Mouse (Mus musculus): ENCODE results near the gene Adat1. TPM values are rescaled to one million over a fixed set of nuclear protein-coding genes. Genes with fewer than 3 reads are reported as not detected.

Gene Adat1
- total and polyA plus RNA-seq, 2 experiments = 2.7 to 2.8 TPM

DNA sequence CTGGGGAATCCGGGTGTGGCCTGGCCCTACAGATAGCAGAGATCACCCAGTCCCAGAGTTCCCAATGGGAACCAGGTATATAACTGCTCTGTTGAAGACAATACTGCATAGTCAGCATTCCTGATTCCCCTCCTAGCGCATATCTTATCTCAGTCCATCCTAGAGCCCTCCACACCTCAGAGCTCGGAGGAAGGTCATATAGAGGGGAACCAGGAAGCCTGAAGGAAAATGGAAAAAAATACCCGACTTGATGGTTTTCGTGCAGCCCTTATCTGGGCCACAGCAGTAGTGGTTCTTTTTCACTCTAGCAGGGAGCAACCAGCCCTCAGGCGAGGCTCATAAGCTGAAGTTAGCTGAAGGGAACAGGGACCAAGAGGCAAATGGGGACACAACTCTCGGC, 67.1 kb downstream of the Adat1 start:
- Histone ChIP-seq H3K9ac (ENCODE audit: low read depth, low read length) (no peak overlapping the region), H3K79me2 (ENCODE audit: control insufficient read depth, insufficient read depth, low read length) (no peaks in the 10 kb centered on the region), H3K27ac (replicated peaks; ENCODE audit: insufficient read depth, low read depth, low read length) (no peak overlapping the region), H3K27me3 (ENCODE audit: control insufficient read depth, insufficient read depth, low read length) (no peaks in the 10 kb centered on the region), H3K4me1 (ENCODE audit: control insufficient read depth, insufficient read depth, low read length) (no peaks in the 10 kb centered on the region), H3K4me3 (ENCODE audit: insufficient read depth, low read depth, low read length) (no peak overlapping the region), H3K36me3 (ENCODE audit: control insufficient read depth, insufficient read depth, low read length) (no peaks in the 10 kb centered on the region)
- TF ChIP-seq CTCF (IDR thresholded peaks at IDR 0.05; ENCODE audit: low read depth, low read length) (no peak), POLR2A (IDR thresholded peaks at IDR 0.05; ENCODE audit: extremely low read depth, insufficient read depth, low read length) (no peak)
- DNase-seq (ENCODE audit: extremely low read depth, low read depth, low spot score) = no peak
- 73% methylated on average over 7 of the region's 7 CpGs for WGBS

DNA sequence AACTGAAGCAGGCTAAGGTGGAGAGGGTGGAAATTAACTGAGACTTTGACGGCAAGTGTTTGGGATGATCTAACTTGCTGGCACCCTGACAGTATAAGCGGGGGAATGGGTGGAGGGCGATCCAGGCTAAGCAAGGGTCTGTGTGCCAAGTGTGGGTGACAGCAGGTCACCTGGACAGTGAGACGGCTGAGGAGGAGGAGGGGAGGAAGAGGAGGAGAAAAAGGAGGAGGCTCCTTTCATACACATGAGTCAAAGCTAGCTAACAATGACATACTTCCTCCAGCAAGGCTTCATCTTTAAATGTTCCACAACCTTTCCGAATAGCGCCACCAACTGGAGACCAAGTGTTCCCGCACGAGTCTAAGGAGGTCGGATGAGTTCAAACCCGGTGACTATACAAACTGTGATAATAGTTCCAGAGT, 68.7 kb downstream of the Adat1 start:
- Histone ChIP-seq H3K4me1 (ENCODE audit: control insufficient read depth, insufficient read depth, low read length) (no peaks in the 10 kb centered on the region), H3K27me3 (ENCODE audit: control insufficient read depth, insufficient read depth, low read length) (no peaks in the 10 kb centered on the region), H3K4me3 (ENCODE audit: insufficient read depth, low read depth, low read length) (no peak overlapping the region; the same call in 1 of the 2 replicates), H3K79me2 (ENCODE audit: control insufficient read depth, insufficient read depth, low read length) (no peaks in the 10 kb centered on the region), H3K36me3 (ENCODE audit: control insufficient read depth, insufficient read depth, low read length) (no peaks in the 10 kb centered on the region), H3K27ac (replicated peaks; ENCODE audit: insufficient read depth, low read depth, low read length) (no peak overlapping the region), H3K9ac (ENCODE audit: low read depth, low read length) (no peak overlapping the region)
- DNase-seq (ENCODE audit: extremely low read depth, low read depth, low spot score) = peak; percentile 69
- TF ChIP-seq CTCF (IDR thresholded peaks at IDR 0.05; ENCODE audit: low read depth, low read length) (peak; percentile 56), POLR2A (IDR thresholded peaks at IDR 0.05; ENCODE audit: extremely low read depth, insufficient read depth, low read length) (no peak)
- whole genome bisulfite sequencing = 15% methylated on average over 10 of the region's 10 CpGs

DNA sequence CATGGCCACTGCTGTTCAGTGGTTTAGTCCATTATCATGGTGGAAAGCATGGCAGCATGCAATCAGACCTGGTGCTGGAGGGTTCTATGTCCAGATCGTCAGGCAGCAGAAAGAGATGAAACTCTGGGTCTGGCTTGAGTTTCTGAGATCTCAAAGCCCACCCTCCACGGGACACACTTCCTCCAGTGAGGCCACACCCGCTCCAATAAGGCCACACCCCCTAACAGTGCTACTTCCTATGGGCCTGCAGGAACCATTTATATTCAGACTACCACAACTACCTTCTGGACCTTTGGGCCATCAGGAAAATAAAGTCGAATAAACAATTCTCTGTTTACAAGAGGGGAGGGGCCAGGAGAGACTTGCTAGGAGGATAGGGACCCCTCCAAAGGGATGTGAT, 71.1 kb downstream of the Adat1 start:
- H3K4me3 ChIP-seq (ENCODE audit: insufficient read depth, low read depth, low read length) = no peak overlapping the region
- H3K36me3 ChIP-seq (ENCODE audit: control insufficient read depth, insufficient read depth, low read length) = no peaks in the 10 kb centered on the region

DNA sequence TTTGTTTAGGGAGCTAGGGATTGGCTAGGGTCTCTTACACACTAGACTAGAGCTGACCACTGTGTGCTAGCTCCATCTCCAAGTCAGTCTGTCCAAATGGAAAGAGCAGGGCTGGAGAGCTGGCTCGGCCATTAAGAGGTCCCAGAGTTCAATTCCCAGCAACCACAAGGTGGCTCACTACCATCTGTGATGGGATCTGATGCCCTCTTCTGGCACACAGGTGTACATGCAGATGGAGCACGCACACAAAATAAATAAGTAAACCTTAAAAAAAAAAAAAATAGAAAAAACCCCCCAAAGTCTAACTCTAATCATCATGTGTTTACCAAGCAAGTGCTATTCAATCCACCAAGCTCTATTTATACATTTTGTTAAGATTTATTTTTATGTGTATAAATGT, 72.4 kb downstream of the Adat1 start:
- Histone ChIP-seq H3K79me2 (ENCODE audit: control insufficient read depth, insufficient read depth, low read length) (no peaks in the 10 kb centered on the region), H3K4me1 (ENCODE audit: control insufficient read depth, insufficient read depth, low read length) (no peaks in the 10 kb centered on the region), H3K27ac (replicated peaks; ENCODE audit: insufficient read depth, low read depth, low read length) (no peak overlapping the region), H3K36me3 (ENCODE audit: control insufficient read depth, insufficient read depth, low read length) (no peaks in the 10 kb centered on the region), H3K27me3 (ENCODE audit: control insufficient read depth, insufficient read depth, low read length) (no peaks in the 10 kb centered on the region), H3K9ac (ENCODE audit: low read depth, low read length) (no peak overlapping the region), H3K4me3 (ENCODE audit: insufficient read depth, low read depth, low read length) (no peak overlapping the region)
- TF ChIP-seq CTCF (IDR thresholded peaks at IDR 0.05; ENCODE audit: low read depth, low read length) (peak; percentile 41), POLR2A (IDR thresholded peaks at IDR 0.05; ENCODE audit: extremely low read depth, insufficient read depth, low read length) (no peak)
- no peak for DNase-seq (ENCODE audit: extremely low read depth, low read depth, low spot score)
- 81% methylated on average over 2 of the region's 2 CpGs for WGBS

More for the DNA sequence above, 71.1 kb downstream of the Adat1 start:
- Histone ChIP-seq H3K4me1 (ENCODE audit: control insufficient read depth, insufficient read depth, low read length) (no peaks in the 10 kb centered on the region), H3K79me2 (ENCODE audit: control insufficient read depth, insufficient read depth, low read length) (no peaks in the 10 kb centered on the region), H3K9ac (ENCODE audit: low read depth, low read length) (no peak overlapping the region), H3K27me3 (ENCODE audit: control insufficient read depth, insufficient read depth, low read length) (no peaks in the 10 kb centered on the region), H3K27ac (replicated peaks; ENCODE audit: insufficient read depth, low read depth, low read length) (no peak overlapping the region)
- DNase-seq (ENCODE audit: extremely low read depth, low read depth, low spot score) = no peak
- 79% methylated on average over 4 of the region's 4 CpGs for WGBS
- no peak for TF ChIP-seq CTCF (IDR thresholded peaks at IDR 0.05; ENCODE audit: low read depth, low read length)
- TF ChIP-seq POLR2A (IDR thresholded peaks at IDR 0.05; ENCODE audit: extremely low read depth, insufficient read depth, low read length) = no peak

Other genes with a start within 250 kb of the Adat1 start
- 11.3 and 18.0 TPM in 2 replicates for gene Bcar1, start 248.5 kb downstream of the Adat1 start, total RNA-seq (2014; rRNA removed)
- 41.2 and 53.2 TPM in 2 replicates for gene Bcar1, start 248.5 kb downstream of the Adat1 start, polyA plus RNA-seq (2012; rRNA removed)
- gene Cfdp1, start 138.0 kb downstream of the Adat1 start, total RNA-seq (2014; rRNA removed) = 27.6 and 40.7 TPM in 2 replicates
- 3.8 and 4.6 TPM in 2 replicates for gene Cfdp1, start 138.0 kb downstream of the Adat1 start, polyA plus RNA-seq (2012; rRNA removed)
- gene Tmem170, start 115.6 kb downstream of the Adat1 start, total RNA-seq (2014; rRNA removed) = 5.0 and 7.9 TPM in 2 replicates
- gene Tmem170, start 115.6 kb downstream of the Adat1 start, polyA plus RNA-seq (2012; rRNA removed) = 3.3 and 3.8 TPM in 2 replicates
- gene Chst5, start 81.9 kb downstream of the Adat1 start, total RNA-seq (2014; rRNA removed) = not detected in 2 replicates
- gene Chst5, start 81.9 kb downstream of the Adat1 start, polyA plus RNA-seq (2012; rRNA removed) = not detected in 2 replicates
- gene Tmem231, start 58.4 kb downstream of the Adat1 start, total RNA-seq (2014; rRNA removed) = 0.09 and 0.20 TPM in 2 replicates
- 0.17 and 0.24 TPM in 2 replicates for gene Tmem231, start 58.4 kb downstream of the Adat1 start, polyA plus RNA-seq (2012; rRNA removed)
- 39.5 and 42.6 TPM in 2 replicates for gene Gabarapl2, start 51.6 kb downstream of the Adat1 start, total RNA-seq (2014; rRNA removed)
- gene Gabarapl2, start 51.6 kb downstream of the Adat1 start, polyA plus RNA-seq (2012; rRNA removed) = 24.1 and 26.8 TPM in 2 replicates
- gene Kars, start 19.0 kb upstream of the Adat1 start, total RNA-seq (2014; rRNA removed) = 50.9 and 53.3 TPM in 2 replicates
- 27.3 and 29.5 TPM in 2 replicates for gene Kars, start 19.0 kb upstream of the Adat1 start, polyA plus RNA-seq (2012; rRNA removed)
- 4.9 and 5.2 TPM in 2 replicates for gene Terf2ip, start 19.1 kb upstream of the Adat1 start, total RNA-seq (2014; rRNA removed)
- gene Terf2ip, start 19.1 kb upstream of the Adat1 start, polyA plus RNA-seq (2012; rRNA removed) = 5.0 and 5.7 TPM in 2 replicates
- not detected in 2 replicates for gene Gm6793, start 22.7 kb upstream of the Adat1 start, total RNA-seq (2014; rRNA removed)
- gene Gm6793, start 22.7 kb upstream of the Adat1 start, polyA plus RNA-seq (2012; rRNA removed) = not detected in 2 replicates